Mouse (Mus musculus) ES-E14 (cell line): ENCODE data around the gene Sh2d6. TPM values are rescaled to one million over a fixed set of nuclear protein-coding genes. Genes with fewer than 3 reads are reported as not detected.
"Not testable (repeated sequence)": the region's sequence is repeated elsewhere in the genome, so short reads cannot be mapped to it uniquely, and the experiment has no call there.

Experiments used
- DNase-seq: peaks from one replicate; pipeline ENCODE4 v3.0.0-alpha.2; 2013; ENCODE audit warnings: low read depth, low spot score
- H3K27ac ChIP-seq: 2 replicates; pipeline ENCODE4 v1.5.1; 2012; ENCODE audit warnings: low read depth, mild to moderate bottlenecking, low read length, moderate library complexity, mixed read lengths; ENCODE audit not compliant: poor library complexity, insufficient read depth, severe bottlenecking
- H3K36me3 ChIP-seq: 2 replicates; pipeline ENCODE4 v1.6.1; 2012; ENCODE audit warnings: mild to moderate bottlenecking, low read length, moderate library complexity, mixed read lengths; ENCODE audit not compliant: control insufficient read depth, poor library complexity, insufficient read depth, severe bottlenecking
- H3K4me1 ChIP-seq, 2 experiments: fragments of 150-350 bp in 1 of 2; sonication (generic) in 1 of 2; 2 replicates each; pipeline ENCODE4 v1.6.1; 2012; ENCODE audit warnings: low read length in 2 of 2, mild to moderate bottlenecking in 1 of 2, mixed read lengths in 1 of 2; ENCODE audit not compliant: control insufficient read depth in 2 of 2, insufficient read depth in 2 of 2, poor library complexity in 1 of 2
- H3K4me3 ChIP-seq, 2 experiments: fragments of 150-350 bp in 1 of 2; sonication (generic) in 1 of 2; 2 replicates each; pipeline ENCODE4 v1.5.1; 2012; ENCODE audit warnings: low read length in 2 of 2, low read depth in 1 of 2, mild to moderate bottlenecking in 1 of 2, mixed read lengths in 1 of 2; ENCODE audit not compliant: insufficient read depth in 1 of 2, poor library complexity in 1 of 2, severe bottlenecking in 1 of 2
- H3K9ac ChIP-seq: 2 replicates; pipeline ENCODE4 v1.6.1; 2012; ENCODE audit warnings: low read depth, mild to moderate bottlenecking, low read length, mixed read lengths; ENCODE audit not compliant: poor library complexity, insufficient read depth, severe bottlenecking
- H3K9me3 ChIP-seq: fragments of 150-350 bp; sonication (generic); 2 replicates; pipeline ENCODE4 v1.6.1; 2012; ENCODE audit warnings: low read depth, mild to moderate bottlenecking, low read length; ENCODE audit not compliant: control insufficient read depth, insufficient read depth
- CHD2 ChIP-seq: IDR thresholded peaks from 2 replicates; pipeline ENCODE4 v1.6.1; 2014; ENCODE audit warnings: mild to moderate bottlenecking, low read depth, low read length, inconsistent platforms
- HCFC1 ChIP-seq: IDR thresholded peaks from 2 replicates; pipeline ENCODE4 v1.6.1; 2012; ENCODE audit warnings: low read length, inconsistent platforms, borderline replicate concordance; ENCODE audit not compliant: insufficient read depth
- MAFK ChIP-seq: IDR thresholded peaks from 2 replicates; pipeline ENCODE4 v1.6.1; 2014; ENCODE audit warnings: mild to moderate bottlenecking, low read depth, low read length, inconsistent platforms; ENCODE audit not compliant: insufficient read depth
- ZC3H11A ChIP-seq: IDR thresholded peaks from 2 replicates; pipeline ENCODE4 v1.6.1; 2012; ENCODE audit warnings: low read depth, mild to moderate bottlenecking, inconsistent platforms, low read length, borderline replicate concordance
- ZNF384 ChIP-seq: IDR thresholded peaks from 2 replicates; pipeline ENCODE4 v1.6.1; 2012; ENCODE audit warnings: low read depth, low read length, inconsistent platforms
- in situ Hi-C, 2 experiments: fragments of 600-800 bp; cut with MboI; formaldehyde crosslinking; loops; one replicate each; pipeline ENCODE4 v1.15.1; 2025; ENCODE audit warnings: low sequenced_read_pairs in 2 of 2, inconsistent platforms in 1 of 2; ENCODE audit not compliant: unreplicated experiment in 2 of 2
- total RNA-seq: library from RNA; depleted of rRNA; stranded (reverse); fragments of 300-350 nt; gene quantifications from 2 replicates; pipeline ENCODE4 v1.2.3, GENCODE M21; 2012

Gene Sh2d6
- total RNA-seq, 1 experiment = not detected

DNA sequence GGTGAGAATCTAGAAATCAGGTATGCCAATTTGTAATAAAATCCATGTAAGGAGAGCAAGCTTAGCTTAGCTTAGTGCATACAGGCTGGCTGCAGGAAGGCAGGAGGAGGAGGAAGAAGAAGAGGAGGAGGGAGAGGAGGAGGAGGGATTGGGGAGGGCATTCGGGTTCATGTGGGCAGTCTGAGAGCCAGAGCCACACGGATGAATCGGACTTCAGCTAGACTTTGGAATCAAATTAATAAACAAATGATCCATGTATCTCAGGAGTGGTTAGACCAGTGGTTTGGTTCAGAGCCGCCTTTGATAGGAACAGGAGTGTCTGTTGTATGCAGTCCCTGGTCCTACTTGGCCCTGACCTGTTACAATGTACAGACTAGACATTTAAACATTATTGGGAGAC, 36.6 kb downstream of the Sh2d6 start:
- Histone ChIP-seq H3K27ac (no peak overlapping the region), H3K4me1 (no peaks in the 10 kb centered on the region), H3K9me3 (no peaks in the 10 kb centered on the region), H3K4me3 (no peak overlapping the region), H3K36me3 (no peaks in the 10 kb centered on the region), H3K9ac (no peak overlapping the region)
- in situ Hi-C loops = no loop called here
- no peak for DNase-seq
- TF ChIP-seq MAFK = no peak
- no peak for TF ChIP-seq CHD2
- no peak for TF ChIP-seq HCFC1

DNA sequence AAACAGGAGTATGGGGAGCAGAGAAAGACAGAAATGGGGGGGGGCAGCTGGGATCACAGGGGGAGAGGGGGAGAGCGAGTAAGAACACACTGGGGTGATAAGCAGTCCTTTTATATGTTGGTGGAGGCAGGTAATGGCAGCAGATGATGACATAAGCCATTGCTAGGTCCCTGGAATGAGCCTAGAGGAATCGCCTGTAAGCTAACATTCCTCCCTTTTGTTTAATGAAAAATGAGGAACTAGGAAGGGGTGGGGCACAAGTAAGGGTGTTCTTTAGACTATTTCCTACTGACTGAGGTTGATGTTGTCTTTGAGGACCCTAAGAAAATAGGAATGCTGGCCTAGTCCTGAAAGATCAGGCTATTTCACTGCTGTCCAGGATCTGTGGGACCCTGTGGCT, 39.4 kb downstream of the Sh2d6 start:
- no peak for DNase-seq
- in situ Hi-C loops = no loop called here
- Histone ChIP-seq H3K9ac (no peak overlapping the region), H3K4me3 (no peak overlapping the region), H3K4me1 (no peaks in the 10 kb centered on the region), H3K27ac (no peak overlapping the region), H3K9me3 (no peaks in the 10 kb centered on the region), H3K36me3 (no peaks in the 10 kb centered on the region)
- TF ChIP-seq HCFC1 = no peak
- TF ChIP-seq ZNF384 = no peak
- no peak for TF ChIP-seq ZC3H11A
- TF ChIP-seq MAFK = no peak
- TF ChIP-seq CHD2 = no peak

- DNase-seq = no peak
- no peaks in the 10 kb centered on the region for H3K9me3 ChIP-seq
- H3K9ac ChIP-seq = no peak overlapping the region
- TF ChIP-seq ZC3H11A (no peak), MAFK (no peak), ZNF384 (no peak), HCFC1 (no peak)
- H3K27ac ChIP-seq = no peak overlapping the region
- no peaks in the 10 kb centered on the region for H3K4me1 ChIP-seq
- no peak overlapping the region for H3K4me3 ChIP-seq
- no peaks in the 10 kb centered on the region for H3K36me3 ChIP-seq
- in situ Hi-C loops = no loop called here
Observed at GRCm38 (mm10) chr6:72480422-72480702, 41.1 kb downstream of the Sh2d6 start.

- no peak for TF ChIP-seq CHD2
- no peak for TF ChIP-seq ZNF384
- TF ChIP-seq MAFK = no peak
- TF ChIP-seq HCFC1 = no peak
- no peak for TF ChIP-seq ZC3H11A
- in situ Hi-C loops = no loop called here
- H3K9me3 ChIP-seq = no peaks in the 10 kb centered on the region
Observed at GRCm38 (mm10) chr6:72479645-72480421, 41.7 kb downstream of the Sh2d6 start.

DNA sequence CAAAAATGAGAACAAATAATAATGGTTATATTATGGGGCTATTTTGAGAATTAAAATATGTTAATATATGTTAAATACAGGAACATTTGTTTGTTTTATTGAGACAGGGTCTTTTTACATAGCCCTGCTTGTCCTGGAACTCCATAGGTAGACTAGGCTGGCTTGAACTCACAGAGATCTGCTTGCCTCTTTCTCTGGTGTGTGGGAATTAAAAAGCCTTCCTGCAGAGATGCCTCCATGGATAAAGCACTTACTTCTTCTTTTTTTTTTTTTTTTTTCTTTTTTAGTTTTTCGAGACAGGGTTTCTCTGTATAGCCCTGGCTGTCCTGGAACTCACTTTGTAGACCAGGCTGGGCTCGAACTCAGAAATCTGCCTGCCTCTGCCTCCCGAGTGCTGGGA, 42.8 kb downstream of the Sh2d6 start:
- H3K9ac ChIP-seq, in situ Hi-C loops, H3K4me1 ChIP-seq, H3K9me3 ChIP-seq, H3K36me3 ChIP-seq, H3K4me3 ChIP-seq, DNase-seq, H3K27ac ChIP-seq: not testable (repeated sequence)

More at GRCm38 (mm10) chr6:72479645-72480421, 41.7 kb downstream of the Sh2d6 start:
- no peaks in the 10 kb centered on the region for H3K36me3 ChIP-seq
- H3K4me1 ChIP-seq = no peaks in the 10 kb centered on the region
- no peak overlapping the region for H3K27ac ChIP-seq
- no peak overlapping the region for H3K9ac ChIP-seq
- DNase-seq = no peak
- H3K4me3 ChIP-seq = no peak overlapping the region
